In genomic region chr7:45746518-45746917, GRCm38 (mm10) we compare ENCODE assay signal across 20 mouse cellular contexts. TPM values are rescaled to one million over a fixed set of nuclear protein-coding genes. Genes with fewer than 3 reads are reported as not detected.
DNase-seq lines count a peak whose midpoint lies in the region; ATAC-seq and TF ChIP-seq lines count a peak whose summit lies in the region.
"Had no signal": no experiment of that assay in that cellular context is flagged by ENCODE, and none has a peak within 500 bp of the region (broad histone marks: within the 10 kb centered on the region; RNA-seq: fewer than 3 reads in every experiment).

No protein-coding gene starts in this region.

- H3K36me3 ChIP-seq in forebrain, postnatal 0 days (ENCODE audit: insufficient read depth) = no peaks in the 10 kb centered on the region
- H3K36me3 ChIP-seq in forebrain, embryonic 13.5 days (ENCODE audit: poor library complexity, severe bottlenecking) = no peaks in the 10 kb centered on the region
- no peaks in the 10 kb centered on the region for H3K36me3 ChIP-seq in liver, embryonic 14.5 days (replicated peaks; ENCODE audit: control insufficient read depth, insufficient read depth, low read depth)
- no peaks in the 10 kb centered on the region for H3K36me3 ChIP-seq in liver, embryonic 12.5 days
- no peaks in the 10 kb centered on the region for H3K36me3 ChIP-seq in heart, embryonic 12.5 days
- H3K36me3 ChIP-seq: embryonic facial prominence, embryonic 12.5 days; forebrain, embryonic 12.5 days; intestine, embryonic 15.5 days had no signal

- peak; percentile 50 for TF ChIP-seq CTCF in forebrain, postnatal 0 days (IDR thresholded peaks at IDR 0.05; ENCODE audit: low read depth)
- TF ChIP-seq CTCF in liver, embryonic 14.5 days (IDR thresholded peaks at IDR 0.05; ENCODE audit: low read depth) = peak; percentile 75
- TF ChIP-seq CTCF in bone marrow, adult 2 months (IDR thresholded peaks at IDR 0.05; ENCODE audit: control insufficient read depth, insufficient read depth, low read length) = peak; percentile 48

- no peak overlapping the region for H3K4me3 ChIP-seq in forebrain, postnatal 0 days (ENCODE audit: low read depth, low read length)
- no peak overlapping the region for H3K4me3 ChIP-seq in forebrain, embryonic 13.5 days
- no peak overlapping the region for H3K4me3 ChIP-seq in liver, embryonic 14.5 days (ENCODE audit: insufficient read depth in 1 of 2, low read depth in 2 of 2, low read length in 2 of 2)
- H3K4me3 ChIP-seq in liver, embryonic 12.5 days = no peak overlapping the region
- no peak overlapping the region for H3K4me3 ChIP-seq in bone marrow, adult 2 months (replicated peaks; ENCODE audit: control insufficient read depth, low read depth, low read length)
- H3K4me3 ChIP-seq in heart, embryonic 12.5 days = no peak overlapping the region
- H3K4me3 ChIP-seq: embryonic facial prominence, embryonic 12.5 days; forebrain, embryonic 12.5 days; intestine, embryonic 15.5 days had no signal

- DNase-seq in forebrain, postnatal 0 days = no peak
- DNase-seq in liver, embryonic 14.5 days (ENCODE audit: low read depth in 3 of 3, low spot score in 3 of 3) = no peak
- DNase-seq in B cell, adult 2 months = peak; percentile 45 to 51
- no peak for DNase-seq in urinary bladder, postnatal 4 days (ENCODE audit: low spot score in 2 of 2)
- DNase-seq: cerebellum, postnatal 10 days; gastrocnemius, postnatal 36 days; lung, postnatal 4 days; right cerebral cortex, postnatal 4 days had no signal

- no peak overlapping the region for H3K4me2 ChIP-seq in forebrain, postnatal 0 days (ENCODE audit: low read depth)
- no peak overlapping the region for H3K4me2 ChIP-seq in forebrain, embryonic 13.5 days
- H3K4me2 ChIP-seq in liver, embryonic 14.5 days (ENCODE audit: low read depth) = no peak overlapping the region
- H3K4me2 ChIP-seq in liver, embryonic 12.5 days = no peak overlapping the region
- H3K4me2 ChIP-seq in heart, embryonic 12.5 days = no peak overlapping the region
- H3K4me2 ChIP-seq: embryonic facial prominence, embryonic 12.5 days; forebrain, embryonic 12.5 days; intestine, embryonic 15.5 days had no signal

- no peak overlapping the region for H3K9ac ChIP-seq in forebrain, postnatal 0 days
- H3K9ac ChIP-seq in forebrain, embryonic 13.5 days = no peak overlapping the region
- no peak overlapping the region for H3K9ac ChIP-seq in liver, embryonic 14.5 days (replicated peaks)
- H3K9ac ChIP-seq in liver, embryonic 12.5 days = no peak overlapping the region
- H3K9ac ChIP-seq in heart, embryonic 12.5 days = no peak overlapping the region
- H3K9ac ChIP-seq: embryonic facial prominence, embryonic 12.5 days; forebrain, embryonic 12.5 days; intestine, embryonic 15.5 days had no signal

- no peak for TF ChIP-seq POLR2A in bone marrow, adult 2 months (IDR thresholded peaks at IDR 0.05; ENCODE audit: borderline replicate concordance, control insufficient read depth, low read depth, low read length)

- 64% methylated on average over 6 of the region's 6 CpGs for WGBS in forebrain, postnatal 0 days
- 70% methylated on average over 6 of the region's 6 CpGs for WGBS in forebrain, embryonic 13.5 days
- WGBS in liver, embryonic 14.5 days (ENCODE audit: insufficient replicate concordance) = 53% methylated on average over 6 of the region's 6 CpGs
- 57% methylated on average over 6 of the region's 6 CpGs for WGBS in liver, embryonic 12.5 days (ENCODE audit: insufficient replicate concordance)
- 79% methylated on average over 6 of the region's 6 CpGs for WGBS in bone marrow, adult 2 months
- WGBS in heart, embryonic 12.5 days = 54% methylated on average over 6 of the region's 6 CpGs

- no peak overlapping the region for H3K27ac ChIP-seq in forebrain, postnatal 0 days (ENCODE audit: low read depth, low read length)
- H3K27ac ChIP-seq in forebrain, embryonic 13.5 days = no peak overlapping the region
- no peak overlapping the region for H3K27ac ChIP-seq in liver, embryonic 14.5 days
- H3K27ac ChIP-seq in liver, embryonic 12.5 days = no peak overlapping the region
- H3K27ac ChIP-seq in bone marrow, adult 2 months (ENCODE audit: control insufficient read depth, insufficient read depth, low read depth, low read length, poor library complexity) = no peak overlapping the region
- no peak overlapping the region for H3K27ac ChIP-seq in heart, embryonic 12.5 days (ENCODE audit: poor library complexity, severe bottlenecking)
- H3K27ac ChIP-seq: embryonic facial prominence, embryonic 12.5 days; forebrain, embryonic 12.5 days; intestine, embryonic 15.5 days had no signal

- no peaks in the 10 kb centered on the region for H3K27me3 ChIP-seq in forebrain, postnatal 0 days (ENCODE audit: insufficient read depth, low read length)
- peaks cover 10% of the 10 kb centered on the region; the same call in 1 of the 2 replicates for H3K27me3 ChIP-seq in forebrain, embryonic 13.5 days
- no peaks in the 10 kb centered on the region for H3K27me3 ChIP-seq in liver, embryonic 14.5 days (ENCODE audit: control insufficient read depth, insufficient read depth, low read length)
- peaks cover 19% of the 10 kb centered on the region for H3K27me3 ChIP-seq in liver, embryonic 12.5 days (replicated peaks)
- peaks cover 7% of the 10 kb centered on the region for H3K27me3 ChIP-seq in heart, embryonic 12.5 days (replicated peaks)
- H3K27me3 ChIP-seq: embryonic facial prominence, embryonic 12.5 days; intestine, embryonic 15.5 days had no signal

- no peaks in the 10 kb centered on the region for H3K9me3 ChIP-seq in forebrain, postnatal 0 days (ENCODE audit: low read length)
- H3K9me3 ChIP-seq in forebrain, embryonic 13.5 days (replicated peaks) = peaks cover 5% of the 10 kb centered on the region
- H3K9me3 ChIP-seq in liver, embryonic 14.5 days (ENCODE audit: control insufficient read depth, low read length) = no peaks in the 10 kb centered on the region
- 0 out of 2 replicates have a peak, but pooled peaks cover 4% of the 10 kb centered on the region for H3K9me3 ChIP-seq in liver, embryonic 12.5 days (replicated peaks)
- H3K9me3 ChIP-seq in heart, embryonic 12.5 days (replicated peaks) = peaks cover 3% of the 10 kb centered on the region
- H3K9me3 ChIP-seq: intestine, embryonic 15.5 days had no signal

- TF ChIP-seq EP300 in liver, embryonic 14.5 days (IDR thresholded peaks at IDR 0.05; ENCODE audit: low read depth) = no peak

- no peak for ATAC-seq in forebrain, postnatal 0 days
- ATAC-seq in forebrain, embryonic 13.5 days = no peak
- no peak for ATAC-seq in liver, embryonic 14.5 days (ENCODE audit: insufficient read depth)
- no peak for ATAC-seq in liver, embryonic 12.5 days
- no peak for ATAC-seq in heart, embryonic 12.5 days (ENCODE audit: insufficient number of reproducible peaks, low FRiP score)
- ATAC-seq: intestine, embryonic 15.5 days; midbrain, embryonic 16.5 days had no signal

- H3K4me1 ChIP-seq in forebrain, postnatal 0 days (ENCODE audit: insufficient read depth) = no peaks in the 10 kb centered on the region
- no peaks in the 10 kb centered on the region; the same call in 1 of the 2 replicates for H3K4me1 ChIP-seq in forebrain, embryonic 13.5 days
- H3K4me1 ChIP-seq in liver, embryonic 14.5 days (replicated peaks; ENCODE audit: control insufficient read depth in 2 of 2, insufficient read depth in 2 of 2, low read length in 1 of 2) = peaks cover 0 to 4% of the 10 kb centered on the region in 2 experiments; a peak in 2 of 4 replicates
- H3K4me1 ChIP-seq in liver, embryonic 12.5 days = peaks cover 17% of the 10 kb centered on the region
- peaks cover 3% of the 10 kb centered on the region; the same call in 1 of the 2 replicates for H3K4me1 ChIP-seq in bone marrow, adult 2 months (ENCODE audit: control insufficient read depth, insufficient read depth, low read length)
- peaks cover 21% of the 10 kb centered on the region for H3K4me1 ChIP-seq in heart, embryonic 12.5 days (replicated peaks)
- H3K4me1 ChIP-seq: forebrain, embryonic 12.5 days had no signal

RNA-seq across cellular contexts. Expression of gene Spaca4, which starts 20.9 kb away (rescaled TPM):
- total RNA-seq in forebrain, postnatal 0 days (2014; rRNA removed) = not detected in 2 replicates
- polyA plus RNA-seq in forebrain, postnatal 0 days (2015; fragmentation: Nextera tagmentation; extraction: Ambion mirVana) = not detected in 2 replicates
- polyA plus RNA-seq in forebrain, embryonic 13.5 days (2015; fragmentation: Nextera tagmentation; extraction: Ambion mirVana) = not detected in 2 replicates
- not detected in 2 replicates for polyA plus RNA-seq in liver, embryonic 14.5 days (2012; rRNA removed)
- not detected in 2 replicates for polyA plus RNA-seq in liver, embryonic 14.5 days (2014; fragmentation: Nextera tagmentation; extraction: Ambion mirVana)
- not detected in 2 replicates for polyA plus RNA-seq in liver, embryonic 12.5 days (2016; fragmentation: Nextera tagmentation; extraction: Ambion mirVana)
- polyA plus RNA-seq in bone marrow, adult 2 months (2011; ENCODE audit: insufficient read depth, insufficient read length, low replicate concordance, missing spikeins) = not detected in 2 replicates
- not detected in 2 replicates for polyA plus RNA-seq in heart, embryonic 12.5 days (2016; fragmentation: Nextera tagmentation; extraction: Ambion mirVana)
- total RNA-seq: adrenal gland, postnatal 4 days; gastrocnemius, postnatal 36 days; neutrophil, adult 5-6 weeks had no signal
- polyA plus RNA-seq: embryonic facial prominence, embryonic 12.5 days; forebrain, embryonic 12.5 days; heart, embryonic 16.5 days; limb, embryonic 11.5 days; midbrain, embryonic 16.5 days had no signal

RNA-seq across cellular contexts. Expression of gene Fam83e, which starts 25.5 kb away (rescaled TPM):
- 0.31 and 0.33 TPM in 2 replicates for total RNA-seq in forebrain, postnatal 0 days (2014; rRNA removed)
- polyA plus RNA-seq in forebrain, postnatal 0 days (2015; fragmentation: Nextera tagmentation; extraction: Ambion mirVana) = 0.09 TPM in 1 of 2 replicates, not detected in the other
- polyA plus RNA-seq in forebrain, embryonic 13.5 days (2015; fragmentation: Nextera tagmentation; extraction: Ambion mirVana) = 1.3 TPM in 2 replicates
- polyA plus RNA-seq in liver, embryonic 14.5 days (2012; rRNA removed) = 0.31 and 0.32 TPM in 2 replicates
- 0.14 and 0.32 TPM in 2 replicates for polyA plus RNA-seq in liver, embryonic 14.5 days (2014; fragmentation: Nextera tagmentation; extraction: Ambion mirVana)
- polyA plus RNA-seq in liver, embryonic 12.5 days (2016; fragmentation: Nextera tagmentation; extraction: Ambion mirVana) = 0.67 and 0.81 TPM in 2 replicates
- polyA plus RNA-seq in bone marrow, adult 2 months (2011; ENCODE audit: insufficient read depth, insufficient read length, low replicate concordance, missing spikeins) = 1.1 TPM in 1 of 2 replicates, not detected in the other
- 0.29 and 0.33 TPM in 2 replicates for polyA plus RNA-seq in heart, embryonic 12.5 days (2016; fragmentation: Nextera tagmentation; extraction: Ambion mirVana)

RNA-seq across cellular contexts. Expression of gene Sphk2, which starts 28.7 kb away (rescaled TPM):
- total RNA-seq in forebrain, postnatal 0 days (2014; rRNA removed) = 19.6 and 21.5 TPM in 2 replicates
- polyA plus RNA-seq in forebrain, postnatal 0 days (2015; fragmentation: Nextera tagmentation; extraction: Ambion mirVana) = 16.5 and 18.7 TPM in 2 replicates
- 25.3 and 29.7 TPM in 2 replicates for polyA plus RNA-seq in forebrain, embryonic 13.5 days (2015; fragmentation: Nextera tagmentation; extraction: Ambion mirVana)
- polyA plus RNA-seq in liver, embryonic 14.5 days (2012; rRNA removed) = 7.6 and 9.1 TPM in 2 replicates
- polyA plus RNA-seq in liver, embryonic 14.5 days (2014; fragmentation: Nextera tagmentation; extraction: Ambion mirVana) = 5.8 and 9.0 TPM in 2 replicates
- 14.8 and 16.1 TPM in 2 replicates for polyA plus RNA-seq in liver, embryonic 12.5 days (2016; fragmentation: Nextera tagmentation; extraction: Ambion mirVana)
- polyA plus RNA-seq in bone marrow, adult 2 months (2011; ENCODE audit: insufficient read depth, insufficient read length, low replicate concordance, missing spikeins) = 12.9 and 24.4 TPM in 2 replicates
- 18.5 and 20.0 TPM in 2 replicates for polyA plus RNA-seq in heart, embryonic 12.5 days (2016; fragmentation: Nextera tagmentation; extraction: Ambion mirVana)

RNA-seq across cellular contexts. Expression of gene Rpl18, which starts 31.3 kb away (rescaled TPM):
- 891 and 1,057 TPM in 2 replicates for total RNA-seq in forebrain, postnatal 0 days (2014; rRNA removed)
- 517 and 655 TPM in 2 replicates for polyA plus RNA-seq in forebrain, postnatal 0 days (2015; fragmentation: Nextera tagmentation; extraction: Ambion mirVana)
- polyA plus RNA-seq in forebrain, embryonic 13.5 days (2015; fragmentation: Nextera tagmentation; extraction: Ambion mirVana) = 808 and 823 TPM in 2 replicates
- 499 and 605 TPM in 2 replicates for polyA plus RNA-seq in liver, embryonic 14.5 days (2012; rRNA removed)
- polyA plus RNA-seq in liver, embryonic 14.5 days (2014; fragmentation: Nextera tagmentation; extraction: Ambion mirVana) = 832 and 846 TPM in 2 replicates
- polyA plus RNA-seq in liver, embryonic 12.5 days (2016; fragmentation: Nextera tagmentation; extraction: Ambion mirVana) = 892 and 939 TPM in 2 replicates
- polyA plus RNA-seq in bone marrow, adult 2 months (2011; ENCODE audit: insufficient read depth, insufficient read length, low replicate concordance, missing spikeins) = 845 and 916 TPM in 2 replicates
- 603 and 625 TPM in 2 replicates for polyA plus RNA-seq in heart, embryonic 12.5 days (2016; fragmentation: Nextera tagmentation; extraction: Ambion mirVana)

RNA-seq across cellular contexts. Expression of gene Lmtk3, which starts 37.0 kb away (rescaled TPM):
- 128 and 144 TPM in 2 replicates for total RNA-seq in forebrain, postnatal 0 days (2014; rRNA removed)
- polyA plus RNA-seq in forebrain, postnatal 0 days (2015; fragmentation: Nextera tagmentation; extraction: Ambion mirVana) = 8.9 and 12.5 TPM in 2 replicates
- 12.4 and 13.1 TPM in 2 replicates for polyA plus RNA-seq in forebrain, embryonic 13.5 days (2015; fragmentation: Nextera tagmentation; extraction: Ambion mirVana)
- 0.18 and 0.48 TPM in 2 replicates for polyA plus RNA-seq in liver, embryonic 14.5 days (2012; rRNA removed)
- polyA plus RNA-seq in liver, embryonic 14.5 days (2014; fragmentation: Nextera tagmentation; extraction: Ambion mirVana) = not detected in 2 replicates
- 0.10 and 0.32 TPM in 2 replicates for polyA plus RNA-seq in liver, embryonic 12.5 days (2016; fragmentation: Nextera tagmentation; extraction: Ambion mirVana)
- not detected in 2 replicates for polyA plus RNA-seq in bone marrow, adult 2 months (2011; ENCODE audit: insufficient read depth, insufficient read length, low replicate concordance, missing spikeins)
- 0.53 and 0.86 TPM in 2 replicates for polyA plus RNA-seq in heart, embryonic 12.5 days (2016; fragmentation: Nextera tagmentation; extraction: Ambion mirVana)
- total RNA-seq: gastrocnemius, postnatal 36 days; neutrophil, adult 5-6 weeks had no signal

Comparison
In these comparisons a context has a peak if more than half of its experiments do, and no peak if none do; other contexts are left out.
1. DNase-seq: peak in B cell, adult 2 months (2 of 2); none in forebrain, postnatal 0 days (single experiment), liver, embryonic 14.5 days (0 of 3) and urinary bladder, postnatal 4 days (0 of 2).
2. Peak in every context shown above with its lines, with median percentiles within 50 percentile points of each other: CTCF ChIP-seq.